Mouse (Mus musculus) spleen, adult 2 months (tissue): ENCODE measurements around the gene Rai14.

Source experiments
- CTCF ChIP-seq: fragments of 200-500 bp; IDR thresholded peaks from 2 replicates; pipeline ENCODE4 v1.5.1; 2011; ENCODE audit warnings: mild to moderate bottlenecking, inconsistent platforms; ENCODE audit not compliant: insufficient read depth, insufficient read length, insufficient replicate concordance; ENCODE audit errors: extremely low read depth
- POLR2A ChIP-seq: fragments of 200-500 bp; IDR thresholded peaks from 2 replicates; pipeline ENCODE4 v1.6.1; 2011; ENCODE audit warnings: low read depth, low read length, inconsistent platforms

DNA sequence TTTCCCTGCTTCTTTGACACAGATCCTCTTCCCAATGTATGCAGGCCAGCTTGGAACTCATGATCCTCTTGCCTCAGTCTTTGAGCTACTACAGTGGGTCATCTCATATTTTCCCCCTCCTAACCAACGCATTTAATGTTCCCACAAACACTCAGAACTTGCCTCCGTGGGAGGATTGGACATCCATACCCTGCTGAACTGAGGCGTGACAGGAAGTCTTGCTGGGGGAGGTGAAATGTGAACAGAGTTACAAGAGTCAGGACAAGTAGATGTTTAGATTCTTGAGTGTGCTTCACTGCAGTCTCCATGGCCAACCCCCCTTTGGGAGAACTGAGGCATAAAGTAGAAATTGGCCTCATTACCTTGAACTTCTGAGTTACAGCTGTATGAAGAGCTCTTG lies 17.0 kb upstream of the Rai14 start:
- TF ChIP-seq CTCF (no peak), POLR2A (no peak)
